Mouse (Mus musculus): ENCODE results near the gene Gga2. TPM values are rescaled to one million over a fixed set of nuclear protein-coding genes. Genes with fewer than 3 reads are reported as not detected.

The Gga2 gene
- total and polyA plus RNA-seq, 3 experiments: 25.3 to 28.5 (median 25.7) TPM

DNA sequence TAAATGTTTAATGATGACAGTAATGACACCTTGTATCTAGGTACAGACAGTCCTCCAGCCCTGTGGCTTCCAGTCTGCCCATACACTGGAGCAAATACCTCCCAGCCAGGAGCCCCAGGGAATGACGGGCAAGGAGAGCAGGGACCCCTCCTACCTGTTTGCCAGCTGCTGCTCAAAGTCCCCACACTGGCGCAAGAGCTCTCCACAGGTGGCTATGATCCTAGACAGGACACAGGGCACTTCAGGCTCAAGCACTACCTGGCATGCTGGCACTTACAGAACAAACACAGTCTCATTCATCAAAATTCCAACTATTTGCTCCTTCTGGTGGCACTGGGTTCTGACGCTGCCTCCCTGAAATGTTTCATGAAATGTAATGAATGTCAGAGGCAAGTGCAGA is 80.0 kb downstream of the Gga2 start:
- H3K4me1 ChIP-seq (ENCODE audit: control insufficient read depth, insufficient read depth, low read length): no peaks in the 10 kb centered on the region
- intact Hi-C loops (cut with DNase I): no loop called here
- WGBS: 86% methylated on average over 3 of the region's 3 CpGs
- no peak for TF ChIP-seq CTCF (IDR thresholded peaks at IDR 0.05)
- no peak for TF ChIP-seq EP300 (IDR thresholded peaks at IDR 0.05; ENCODE audit: insufficient read depth, low read depth, low read length)
- H3K27me3 ChIP-seq (ENCODE audit: control insufficient read depth, insufficient read depth, low read length): no peaks in the 10 kb centered on the region
- H3K4me3 ChIP-seq: no peak overlapping the region
- no peaks in the 10 kb centered on the region for H3K36me3 ChIP-seq (ENCODE audit: control insufficient read depth, insufficient read depth, low read length)
- no peak for DNase-seq
- H3K79me2 ChIP-seq (replicated peaks; ENCODE audit: control insufficient read depth, insufficient read depth, low read length): no peaks in the 10 kb centered on the region
- H3K9ac ChIP-seq (ENCODE audit: low read depth, low read length): no peak overlapping the region
- H3K27ac ChIP-seq: no peak overlapping the region

DNA sequence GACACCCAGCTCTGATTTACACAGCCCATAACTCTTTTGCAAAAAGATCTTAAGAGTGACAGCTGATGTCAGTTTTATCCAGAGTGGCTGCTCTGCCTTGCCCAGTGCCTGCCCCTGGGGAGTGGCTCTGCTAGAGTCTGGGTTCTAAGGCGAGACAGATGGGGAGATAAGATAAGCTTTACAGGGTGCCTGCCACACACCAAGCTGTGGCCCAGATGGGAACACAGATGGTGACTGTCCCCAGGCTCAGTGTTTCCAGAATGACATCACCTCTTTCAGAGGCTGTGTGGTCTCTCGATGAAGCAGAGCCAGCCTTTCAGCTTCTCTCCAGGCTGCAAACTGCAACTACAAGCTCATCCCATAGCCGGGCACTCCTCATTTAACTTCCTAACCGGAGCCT is 81.3 kb downstream of the Gga2 start:
- Histone ChIP-seq H3K27me3 (ENCODE audit: control insufficient read depth, insufficient read depth, low read length) (no peaks in the 10 kb centered on the region), H3K36me3 (ENCODE audit: control insufficient read depth, insufficient read depth, low read length) (no peaks in the 10 kb centered on the region), H3K9ac (ENCODE audit: low read depth, low read length) (no peak overlapping the region), H3K4me3 (no peak overlapping the region), H3K79me2 (replicated peaks; ENCODE audit: control insufficient read depth, insufficient read depth, low read length) (no peaks in the 10 kb centered on the region), H3K27ac (no peak overlapping the region), H3K4me1 (ENCODE audit: control insufficient read depth, insufficient read depth, low read length) (no peaks in the 10 kb centered on the region)
- 45% methylated on average over 4 of the region's 4 CpGs for WGBS
- DNase-seq: no peak
- intact Hi-C loops (cut with DNase I): no loop called here
- TF ChIP-seq CTCF (IDR thresholded peaks at IDR 0.05) (no peak), EP300 (IDR thresholded peaks at IDR 0.05; ENCODE audit: insufficient read depth, low read depth, low read length) (no peak), POLR2A (IDR thresholded peaks at IDR 0.05; ENCODE audit: insufficient read depth, low read depth, low read length) (no peak)

DNA sequence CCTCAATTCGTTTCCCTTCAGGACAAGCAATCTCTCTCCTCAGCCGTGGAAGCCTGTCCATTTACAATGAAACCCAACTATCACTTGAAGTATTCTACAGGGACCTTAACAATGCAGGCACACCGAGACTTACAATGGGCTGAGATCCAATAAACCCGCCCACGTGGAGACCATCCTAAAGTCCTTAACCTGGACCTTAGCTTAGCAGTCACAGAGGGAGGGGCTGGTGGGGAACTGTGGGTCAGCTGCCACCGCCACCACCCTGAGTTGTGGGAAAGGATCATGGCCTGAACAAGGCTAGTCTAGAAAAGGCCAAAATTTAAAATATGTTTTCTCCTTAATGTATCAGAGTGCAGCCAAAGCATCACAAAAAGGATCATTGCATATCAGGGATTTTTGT is 81.8 kb downstream of the Gga2 start:
- Histone ChIP-seq H3K36me3 (ENCODE audit: control insufficient read depth, insufficient read depth, low read length) (no peaks in the 10 kb centered on the region), H3K27ac (no peak overlapping the region), H3K4me3 (no peak overlapping the region), H3K9ac (ENCODE audit: low read depth, low read length) (no peak overlapping the region), H3K79me2 (replicated peaks; ENCODE audit: control insufficient read depth, insufficient read depth, low read length) (no peaks in the 10 kb centered on the region), H3K4me1 (ENCODE audit: control insufficient read depth, insufficient read depth, low read length) (no peaks in the 10 kb centered on the region), H3K27me3 (ENCODE audit: control insufficient read depth, insufficient read depth, low read length) (no peaks in the 10 kb centered on the region)
- DNase-seq: no peak
- 70% methylated on average over 6 of the region's 6 CpGs for WGBS
- TF ChIP-seq CTCF (IDR thresholded peaks at IDR 0.05) (no peak), POLR2A (IDR thresholded peaks at IDR 0.05; ENCODE audit: insufficient read depth, low read depth, low read length) (no peak), EP300 (IDR thresholded peaks at IDR 0.05; ENCODE audit: insufficient read depth, low read depth, low read length) (no peak)
- intact Hi-C loops (cut with DNase I): no loop called here

DNA sequence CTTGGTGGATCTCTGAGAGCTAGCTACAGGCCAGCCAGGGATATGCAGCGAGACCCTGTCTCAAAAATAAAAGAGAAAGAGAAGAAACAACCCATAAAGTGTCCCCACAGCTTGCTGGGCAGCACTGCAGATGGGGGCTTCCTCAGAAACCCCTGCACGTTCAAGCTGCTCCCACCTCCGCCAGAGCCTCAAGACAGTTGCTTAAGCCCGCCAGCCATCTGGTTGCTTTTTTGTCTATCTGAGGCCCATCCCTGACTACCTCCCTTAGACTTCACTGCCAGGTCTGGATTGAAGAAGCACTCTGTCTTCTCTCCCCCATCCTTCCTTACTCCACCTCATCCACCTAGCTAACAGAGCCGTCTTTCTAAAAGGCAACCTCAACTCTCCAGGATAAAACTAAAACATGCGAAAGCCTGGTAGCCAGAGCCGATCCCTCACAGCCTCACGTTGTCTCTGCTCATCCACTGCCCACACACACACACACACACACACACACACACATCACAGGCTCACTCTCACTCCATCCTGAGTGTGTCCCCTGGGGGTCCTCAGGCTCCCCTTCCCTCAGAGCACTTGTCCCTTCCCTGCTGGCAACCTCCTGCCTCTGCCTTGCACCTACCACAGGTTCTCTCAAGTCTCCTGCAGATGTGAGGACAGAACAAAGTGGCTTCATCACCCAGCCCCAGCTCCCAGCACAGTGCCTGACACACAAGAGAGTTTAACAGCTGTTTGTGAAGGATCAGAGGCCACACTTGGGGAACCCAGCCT is 82.7 kb downstream of the Gga2 start:
- no peak overlapping the region for H3K9ac ChIP-seq (ENCODE audit: low read depth, low read length)
- no peaks in the 10 kb centered on the region for H3K27me3 ChIP-seq (ENCODE audit: control insufficient read depth, insufficient read depth, low read length)
- H3K79me2 ChIP-seq (replicated peaks; ENCODE audit: control insufficient read depth, insufficient read depth, low read length): no peaks in the 10 kb centered on the region
- TF ChIP-seq CTCF (IDR thresholded peaks at IDR 0.05) (no peak), EP300 (IDR thresholded peaks at IDR 0.05; ENCODE audit: insufficient read depth, low read depth, low read length) (no peak), POLR2A (IDR thresholded peaks at IDR 0.05; ENCODE audit: insufficient read depth, low read depth, low read length) (no peak)
- DNase-seq: no peak
- no peak overlapping the region for H3K27ac ChIP-seq
- H3K36me3 ChIP-seq (ENCODE audit: control insufficient read depth, insufficient read depth, low read length): no peaks in the 10 kb centered on the region
- intact Hi-C loops (cut with DNase I): no loop called here
- WGBS: 91% methylated on average over 8 of the region's 8 CpGs
- no peaks in the 10 kb centered on the region for H3K4me1 ChIP-seq (ENCODE audit: control insufficient read depth, insufficient read depth, low read length)
- no peak overlapping the region for H3K4me3 ChIP-seq

DNA sequence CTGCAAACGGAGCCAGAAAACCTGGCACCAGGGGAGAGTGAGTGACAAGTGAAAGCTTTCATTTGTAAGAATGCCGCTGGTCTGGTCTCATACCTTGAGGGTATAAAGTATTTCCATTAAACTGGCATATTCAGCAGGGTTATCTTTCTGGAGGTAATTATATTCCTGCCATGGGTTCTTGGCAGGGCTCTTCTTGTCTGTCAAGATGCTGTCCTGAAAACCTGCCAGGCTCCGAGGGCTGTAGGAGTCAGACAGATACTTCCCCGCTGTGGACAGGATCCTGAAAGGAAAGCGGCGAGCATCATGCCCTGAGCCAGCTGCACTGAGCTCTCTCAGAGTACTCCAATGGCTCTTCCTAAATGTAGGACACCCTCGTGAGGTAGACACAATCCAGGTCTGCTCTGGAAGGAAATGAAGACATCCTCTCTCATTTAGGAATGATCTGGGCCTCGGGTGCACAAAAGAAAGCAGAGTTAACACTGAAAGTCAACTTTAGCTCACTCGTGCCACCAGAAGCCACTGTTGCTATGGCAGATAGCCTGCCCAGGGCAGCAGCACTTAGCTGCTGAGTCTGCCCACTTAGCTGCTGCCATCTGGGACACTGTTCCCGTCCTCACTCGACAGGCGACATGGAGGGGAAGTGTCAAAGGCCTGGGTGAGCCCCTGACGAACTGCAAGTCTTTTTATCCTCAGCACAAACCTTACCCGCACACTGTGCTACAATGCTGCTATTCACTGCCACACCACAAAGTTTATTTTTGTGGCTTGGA is 84.0 kb downstream of the Gga2 start:
- intact Hi-C loops (cut with DNase I): no loop called here
- TF ChIP-seq POLR2A (IDR thresholded peaks at IDR 0.05; ENCODE audit: insufficient read depth, low read depth, low read length) (no peak), EP300 (IDR thresholded peaks at IDR 0.05; ENCODE audit: insufficient read depth, low read depth, low read length) (no peak), CTCF (IDR thresholded peaks at IDR 0.05) (no peak)
- DNase-seq: no peak
- Histone ChIP-seq H3K79me2 (replicated peaks; ENCODE audit: control insufficient read depth, insufficient read depth, low read length) (no peaks in the 10 kb centered on the region), H3K4me1 (ENCODE audit: control insufficient read depth, insufficient read depth, low read length) (no peaks in the 10 kb centered on the region), H3K27ac (no peak overlapping the region), H3K9ac (ENCODE audit: low read depth, low read length) (no peak overlapping the region), H3K27me3 (ENCODE audit: control insufficient read depth, insufficient read depth, low read length) (no peaks in the 10 kb centered on the region), H3K36me3 (ENCODE audit: control insufficient read depth, insufficient read depth, low read length) (no peaks in the 10 kb centered on the region), H3K4me3 (no peak overlapping the region)
- 63% methylated on average over 14 of the region's 14 CpGs for WGBS

Other genes with a start within 250 kb of the Gga2 start
- gene Scnn1b, start 156.2 kb downstream of the Gga2 start, total RNA-seq (2021): not detected
- gene Scnn1b, start 156.2 kb downstream of the Gga2 start, polyA plus RNA-seq (2012; rRNA removed): 0.47 TPM in 1 of 2 replicates, not detected in the other
- gene Cog7, start 39.5 kb downstream of the Gga2 start, total RNA-seq (2021): 10 to 100 TPM; 17.0 to 19.5 TPM
- gene Cog7, start 39.5 kb downstream of the Gga2 start, polyA plus RNA-seq (2012; rRNA removed): 16.7 and 20.0 TPM in 2 replicates
- 10 to 100 TPM; 30.4 to 37.2 TPM for gene Ubfd1, start 46.0 kb upstream of the Gga2 start, total RNA-seq (2021)
- 17.8 and 27.6 TPM in 2 replicates for gene Ubfd1, start 46.0 kb upstream of the Gga2 start, polyA plus RNA-seq (2012; rRNA removed)
- 10 to 100 TPM; 11.8 to 12.9 TPM for gene Ears2, start 46.0 kb upstream of the Gga2 start, total RNA-seq (2021)
- 10.6 and 11.8 TPM in 2 replicates for gene Ears2, start 46.0 kb upstream of the Gga2 start, polyA plus RNA-seq (2012; rRNA removed)
- 1,000 to 10,000 TPM; 1,546 to 1,742 TPM for gene Ndufab1, start 80.7 kb upstream of the Gga2 start, total RNA-seq (2021)
- 502 and 847 TPM in 2 replicates for gene Ndufab1, start 80.7 kb upstream of the Gga2 start, polyA plus RNA-seq (2012; rRNA removed)
- gene Palb2, start 111.8 kb upstream of the Gga2 start, total RNA-seq (2021): under 1 TPM; 0.55 to 0.63 TPM
- gene Palb2, start 111.8 kb upstream of the Gga2 start, polyA plus RNA-seq (2012; rRNA removed): 0.74 and 0.94 TPM in 2 replicates
- gene Dctn5, start 111.8 kb upstream of the Gga2 start, total RNA-seq (2021): 10 to 100 TPM; 25.3 to 26.1 TPM
- gene Dctn5, start 111.8 kb upstream of the Gga2 start, polyA plus RNA-seq (2012; rRNA removed): 40.5 and 55.8 TPM in 2 replicates
- under 1 TPM; 0.50 to 0.59 TPM for gene Plk1, start 138.2 kb upstream of the Gga2 start, total RNA-seq (2021)
- 0.68 and 0.85 TPM in 2 replicates for gene Plk1, start 138.2 kb upstream of the Gga2 start, polyA plus RNA-seq (2012; rRNA removed)
- gene Ern2, start 165.0 kb upstream of the Gga2 start, total RNA-seq (2021): not detected
- 0.53 TPM in 1 of 2 replicates, not detected in the other for gene Ern2, start 165.0 kb upstream of the Gga2 start, polyA plus RNA-seq (2012; rRNA removed)
- 1 to 10 TPM; 2.9 to 3.7 TPM for gene Chp2, start 198.3 kb upstream of the Gga2 start, total RNA-seq (2021)
- gene Chp2, start 198.3 kb upstream of the Gga2 start, polyA plus RNA-seq (2012; rRNA removed): 2.5 and 3.7 TPM in 2 replicates